Mouse (Mus musculus) midbrain, embryonic 12.5 days (tissue): ENCODE measurements at regions not wholly inside any gene's neighbourhood (a gene's known extent, or its start where the extent isn't known, plus 50 kb on each side); places are given as distances from the start of the nearest gene placed in this dataset.

Source experiments
- ATAC-seq: fragments of 200-750 bp; cut with Nextera tagmentation; 2 replicates; pipeline ENCODE4 v1.8.0; 2017; ENCODE audit warnings: low read depth, moderate TSS enrichment, moderate library complexity; ENCODE audit not compliant: low FRiP score
- H3K27ac ChIP-seq: fragments of 300-500 bp; sonication (generic); replicated peaks from 2 replicates; pipeline ENCODE4 v1.5.1; 2016; ENCODE audit warnings: mild to moderate bottlenecking
- H3K27me3 ChIP-seq: fragments of 300-500 bp; sonication (generic); 2 replicates; pipeline ENCODE4 v1.6.1; 2016; ENCODE audit warnings: mild to moderate bottlenecking
- H3K36me3 ChIP-seq: fragments of 300-500 bp; sonication (generic); 2 replicates; pipeline ENCODE4 v1.6.1; 2016
- H3K4me1 ChIP-seq: fragments of 300-500 bp; sonication (generic); 2 replicates; pipeline ENCODE4 v1.6.1; 2016
- H3K4me2 ChIP-seq: fragments of 300-500 bp; sonication (generic); replicated peaks from 2 replicates; pipeline ENCODE4 v1.6.1; 2016; ENCODE audit warnings: mild to moderate bottlenecking, moderate library complexity
- H3K4me3 ChIP-seq: fragments of 300-500 bp; sonication (generic); 2 replicates; pipeline ENCODE4 v1.5.1; 2016; ENCODE audit warnings: mild to moderate bottlenecking
- H3K9ac ChIP-seq: fragments of 300-500 bp; sonication (generic); replicated peaks from 2 replicates; pipeline ENCODE4 v1.6.1; 2016; ENCODE audit warnings: mild to moderate bottlenecking, moderate library complexity
- H3K9me3 ChIP-seq: fragments of 300-500 bp; sonication (generic); 2 replicates; pipeline ENCODE4 v1.6.1; 2016; ENCODE audit warnings: mild to moderate bottlenecking
- WGBS: fragments of 180-500 bp; shearing (Covaris S2); methylation state at CpG from one replicate; pipeline ENCODE4 v1.1.7; 2016; 5-methylcytosine and 5-hydroxymethylcytosine counted together

DNA sequence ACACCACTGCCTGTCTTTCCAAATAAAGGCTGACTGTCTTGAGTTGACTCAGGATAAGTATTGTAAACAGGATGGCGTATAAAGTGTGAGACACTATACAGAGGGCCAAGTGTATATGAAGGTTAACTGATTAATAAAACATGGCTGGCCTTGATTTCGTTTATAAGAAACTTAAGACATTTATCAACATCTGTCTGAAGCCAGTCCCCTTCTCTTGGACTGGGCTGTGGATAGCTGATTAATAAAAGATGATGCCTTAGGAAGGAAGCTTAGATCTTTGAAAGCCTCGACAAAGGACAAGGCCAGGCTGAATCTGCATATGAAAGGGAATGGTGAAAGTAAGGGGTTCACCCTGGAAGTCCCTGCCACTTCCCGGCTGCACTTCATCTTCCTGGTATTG is 163.0 kb upstream of the Tbx18 start:
- ATAC-seq: peak; percentile 88
- Histone ChIP-seq H3K36me3 (no peaks in the 10 kb centered on the region), H3K4me3 (no peak overlapping the region), H3K9ac (no peak overlapping the region), H3K27me3 (no peaks in the 10 kb centered on the region), H3K4me1 (peaks cover 17% of the 10 kb centered on the region), H3K4me2 (no peak overlapping the region), H3K9me3 (no peaks in the 10 kb centered on the region), H3K27ac (no peak overlapping the region)
- 15% methylated on average over 4 of the region's 4 CpGs for WGBS

DNA sequence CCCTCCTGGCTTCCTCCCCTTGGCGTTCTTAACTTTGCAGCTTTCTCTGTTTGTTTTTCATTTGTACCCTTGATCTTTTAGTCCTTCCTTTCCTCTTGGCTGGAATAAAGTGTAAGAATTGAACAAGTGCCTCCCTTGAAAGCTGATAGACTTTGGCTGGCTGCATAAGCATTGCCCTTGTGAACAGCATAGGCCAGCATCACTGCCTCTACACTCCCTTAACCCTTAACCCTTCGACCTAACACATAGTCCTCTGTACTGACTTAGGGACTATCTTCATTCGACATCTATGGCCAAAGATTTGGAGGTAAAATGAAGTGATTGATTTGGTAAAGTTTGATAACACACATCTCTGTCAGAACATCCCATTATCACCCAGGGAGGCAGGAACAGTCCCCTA is 163.5 kb upstream of the Tbx18 start:
- 43% methylated on average over 3 of the region's 3 CpGs for WGBS
- Histone ChIP-seq H3K36me3 (no peaks in the 10 kb centered on the region), H3K9me3 (no peaks in the 10 kb centered on the region), H3K9ac (no peak overlapping the region), H3K4me2 (no peak overlapping the region), H3K4me3 (no peak overlapping the region), H3K4me1 (peaks cover 17% of the 10 kb centered on the region), H3K27ac (no peak overlapping the region), H3K27me3 (no peaks in the 10 kb centered on the region)
- ATAC-seq: no peak; the same call in 1 of the 2 replicates

DNA sequence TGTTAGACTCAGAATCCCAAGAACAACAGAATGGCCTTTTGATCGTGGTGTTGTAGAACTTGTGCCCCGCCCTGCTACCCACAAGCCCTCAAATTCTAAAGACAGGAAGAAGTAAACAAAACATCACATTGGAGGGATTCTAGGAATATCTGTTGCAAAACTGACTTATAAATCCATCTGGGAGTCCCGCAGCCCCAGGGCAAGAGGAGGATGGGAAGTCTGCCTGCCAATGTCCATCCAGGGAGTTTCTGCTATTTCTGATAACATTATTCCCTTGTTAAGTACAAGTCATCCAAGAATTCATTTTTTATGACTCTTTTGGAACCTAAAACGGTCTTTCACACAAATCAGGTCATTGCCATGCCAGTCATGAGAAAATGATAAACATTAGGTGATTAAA is 164.5 kb upstream of the Tbx18 start:
- no peak overlapping the region for H3K27ac ChIP-seq
- no peaks in the 10 kb centered on the region for H3K27me3 ChIP-seq
- H3K9ac ChIP-seq: no peak overlapping the region
- WGBS: 81% methylated on average over 4 of the region's 4 CpGs
- H3K36me3 ChIP-seq: no peaks in the 10 kb centered on the region
- H3K4me2 ChIP-seq: no peak overlapping the region
- no peak for ATAC-seq
- no peak overlapping the region for H3K4me3 ChIP-seq
- peaks cover 17% of the 10 kb centered on the region for H3K4me1 ChIP-seq
- no peaks in the 10 kb centered on the region for H3K9me3 ChIP-seq

DNA sequence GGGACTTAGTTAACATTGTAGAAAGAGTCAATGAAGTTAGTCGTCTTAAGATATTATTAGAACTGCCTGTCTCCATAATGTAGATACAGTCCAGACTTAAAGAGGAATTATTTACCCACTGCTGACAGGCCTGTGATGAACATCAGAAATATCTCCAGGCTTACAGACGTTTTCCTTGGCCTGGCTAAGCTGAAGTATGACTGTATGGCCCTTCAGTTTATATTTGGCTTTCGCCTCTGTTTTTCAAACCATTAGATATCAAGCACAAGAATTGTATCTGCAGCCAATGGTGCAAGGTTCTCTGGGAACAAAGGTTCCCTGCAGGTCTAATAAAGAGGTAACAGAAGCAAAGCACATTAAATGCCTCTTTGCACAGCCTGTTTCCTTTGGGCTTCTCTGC is 166.3 kb upstream of the Tbx18 start:
- no peak overlapping the region for H3K27ac ChIP-seq
- WGBS: 77% methylated on average over 3 of the region's 3 CpGs
- no peak overlapping the region for H3K9ac ChIP-seq
- H3K27me3 ChIP-seq: no peaks in the 10 kb centered on the region
- H3K36me3 ChIP-seq: no peaks in the 10 kb centered on the region
- no peak overlapping the region for H3K4me3 ChIP-seq
- no peak for ATAC-seq
- no peak overlapping the region for H3K4me2 ChIP-seq
- peaks cover 17% of the 10 kb centered on the region for H3K4me1 ChIP-seq
- H3K9me3 ChIP-seq: no peaks in the 10 kb centered on the region

DNA sequence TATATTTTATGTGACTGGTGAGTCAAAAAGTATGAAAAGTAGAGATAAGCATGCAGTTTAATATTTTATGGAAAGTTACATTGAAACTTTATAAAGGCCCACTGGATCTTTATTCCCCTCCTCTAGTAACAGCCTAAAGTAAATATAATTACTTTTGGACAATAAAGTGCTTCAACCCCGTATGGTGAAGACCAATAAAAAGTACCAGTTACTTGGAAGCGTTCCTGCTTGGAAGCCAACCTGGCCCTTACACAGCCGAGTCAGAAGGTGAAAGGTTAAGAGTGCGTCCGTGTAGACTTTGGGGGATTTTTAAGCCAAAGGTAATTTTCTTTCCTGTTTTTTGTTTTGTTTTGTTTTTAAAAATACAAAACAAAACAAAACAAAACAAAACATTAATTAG is 168.3 kb upstream of the Tbx18 start:
- no peak for ATAC-seq
- Histone ChIP-seq H3K4me3 (no peak overlapping the region), H3K36me3 (no peaks in the 10 kb centered on the region), H3K9me3 (no peaks in the 10 kb centered on the region), H3K4me2 (no peak overlapping the region), H3K9ac (no peak overlapping the region), H3K27ac (no peak overlapping the region), H3K4me1 (peaks cover 10% of the 10 kb centered on the region), H3K27me3 (no peaks in the 10 kb centered on the region)
- 70% methylated on average over 5 of the region's 5 CpGs for WGBS

DNA sequence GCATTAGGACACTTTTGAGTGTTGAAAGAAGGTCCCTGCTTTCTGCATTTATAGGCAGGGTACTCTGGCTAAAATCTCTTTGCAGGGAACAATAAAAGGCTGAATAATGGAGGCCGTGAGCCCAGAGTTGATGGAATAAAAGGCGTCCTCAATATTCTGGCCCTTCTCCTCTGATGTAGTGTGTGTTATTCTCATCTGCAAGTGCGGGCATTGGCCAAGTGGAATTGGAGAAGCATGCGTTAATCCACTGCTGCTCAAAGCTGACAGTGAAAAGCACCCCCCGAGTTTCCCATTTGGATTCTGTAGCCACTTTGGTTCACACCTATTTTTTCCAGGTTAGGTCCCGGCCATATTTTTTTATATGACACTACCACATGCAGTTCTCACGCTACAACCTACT is 168.7 kb upstream of the Tbx18 start:
- ATAC-seq: no peak
- H3K4me1 ChIP-seq: peaks cover 6% of the 10 kb centered on the region
- no peak overlapping the region for H3K9ac ChIP-seq
- H3K27ac ChIP-seq: no peak overlapping the region
- H3K4me3 ChIP-seq: no peak overlapping the region
- WGBS: 65% methylated on average over 7 of the region's 7 CpGs
- H3K36me3 ChIP-seq: no peaks in the 10 kb centered on the region
- H3K27me3 ChIP-seq: no peaks in the 10 kb centered on the region
- no peak overlapping the region for H3K4me2 ChIP-seq
- no peaks in the 10 kb centered on the region for H3K9me3 ChIP-seq

DNA sequence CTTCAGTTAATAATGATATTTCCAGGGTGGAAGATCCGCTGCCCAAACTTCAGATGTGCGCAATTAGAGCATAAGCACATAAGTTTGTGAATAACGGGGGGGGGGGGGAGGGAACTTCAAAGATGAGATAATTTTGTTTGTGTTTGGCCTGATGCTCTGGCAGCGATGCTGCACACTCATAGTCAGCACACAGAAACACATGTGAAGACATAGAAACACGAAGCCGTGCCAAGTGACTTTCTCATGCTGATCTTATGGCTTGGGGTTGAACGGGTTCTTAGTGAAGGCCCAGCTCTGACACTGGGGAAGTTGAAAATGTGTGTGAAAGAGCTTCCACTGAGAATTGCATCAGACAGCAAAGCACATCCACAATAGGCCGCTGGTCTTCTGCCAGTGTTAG is 190.2 kb upstream of the Tbx18 start:
- Histone ChIP-seq H3K4me2 (no peak overlapping the region), H3K27me3 (no peaks in the 10 kb centered on the region), H3K9me3 (no peaks in the 10 kb centered on the region), H3K36me3 (no peaks in the 10 kb centered on the region), H3K4me3 (no peak overlapping the region), H3K4me1 (no peaks in the 10 kb centered on the region), H3K27ac (no peak overlapping the region), H3K9ac (no peak overlapping the region)
- 90% methylated on average over 8 of the region's 8 CpGs for WGBS
- no peak for ATAC-seq

DNA sequence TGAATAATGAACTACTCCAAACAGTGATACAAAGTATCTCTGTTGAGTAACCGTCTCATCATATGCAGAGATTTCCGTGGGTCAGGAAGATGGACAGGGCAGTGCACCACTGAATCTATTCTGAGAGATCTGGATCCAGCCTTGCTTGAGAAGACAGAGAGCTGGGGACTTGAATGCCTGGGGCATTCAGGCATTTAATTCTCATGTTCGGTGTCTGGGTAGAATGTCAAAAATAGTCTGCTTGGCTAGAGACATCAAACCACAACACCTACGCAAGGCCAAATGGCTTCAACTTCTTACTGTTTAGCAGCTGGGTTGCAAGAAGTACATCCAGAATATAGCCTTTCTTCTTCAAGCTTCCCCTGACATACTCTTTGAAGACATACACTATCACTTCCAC is 194.1 kb upstream of the Tbx18 start:
- H3K36me3 ChIP-seq: no peaks in the 10 kb centered on the region
- no peak overlapping the region for H3K4me2 ChIP-seq
- H3K27ac ChIP-seq: no peak overlapping the region
- no peak overlapping the region for H3K4me3 ChIP-seq
- no peak for ATAC-seq
- H3K9me3 ChIP-seq: no peaks in the 10 kb centered on the region
- H3K4me1 ChIP-seq: no peaks in the 10 kb centered on the region
- H3K9ac ChIP-seq: no peak overlapping the region
- WGBS: 91% methylated on average over 4 of the region's 4 CpGs
- no peaks in the 10 kb centered on the region for H3K27me3 ChIP-seq

DNA sequence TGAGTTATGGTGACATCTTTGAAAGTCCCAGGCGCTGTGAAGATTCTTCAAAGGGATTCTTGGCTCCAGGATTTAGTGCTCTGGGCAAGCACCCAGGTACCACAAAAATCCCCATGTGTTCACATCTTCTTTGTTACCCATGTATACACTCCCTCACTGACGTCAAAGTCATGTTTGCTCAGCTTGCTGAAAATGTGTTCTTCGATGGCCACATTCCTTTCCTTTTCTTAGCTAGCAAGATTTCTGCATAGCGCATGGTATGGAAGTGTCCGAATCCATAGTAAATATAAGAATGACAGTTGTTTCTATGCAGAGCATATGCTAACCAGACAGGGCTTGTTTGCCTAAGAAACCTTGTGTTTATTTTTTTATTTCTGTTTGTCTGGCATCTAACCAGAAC is 202.2 kb upstream of the Tbx18 start:
- H3K27ac ChIP-seq: no peak overlapping the region
- no peak overlapping the region for H3K9ac ChIP-seq
- H3K4me3 ChIP-seq: no peak overlapping the region
- no peak overlapping the region for H3K4me2 ChIP-seq
- H3K4me1 ChIP-seq: no peaks in the 10 kb centered on the region
- ATAC-seq: no peak
- no peaks in the 10 kb centered on the region for H3K9me3 ChIP-seq
- H3K36me3 ChIP-seq: no peaks in the 10 kb centered on the region
- WGBS: 88% methylated on average over 5 of the region's 5 CpGs
- H3K27me3 ChIP-seq: no peaks in the 10 kb centered on the region

DNA sequence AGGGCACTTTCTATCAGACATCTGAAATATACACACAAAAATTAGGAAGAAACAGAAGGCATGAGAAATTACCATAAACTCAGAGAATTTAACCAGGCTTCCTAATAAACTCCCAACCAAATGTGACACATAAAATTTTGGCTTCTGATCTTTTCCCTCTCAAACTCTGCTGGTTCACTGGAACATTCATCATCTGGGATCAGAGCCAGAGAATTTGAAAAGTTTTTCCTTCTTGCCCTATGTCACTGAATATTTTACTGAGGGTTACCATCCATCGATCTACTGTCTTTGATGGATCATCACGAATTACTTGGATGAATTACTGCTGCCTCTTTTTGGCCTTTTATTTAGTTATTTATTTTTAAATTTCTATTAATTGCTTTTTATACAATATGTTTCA is 221.4 kb upstream of the Tbx18 start:
- 87% methylated on average over 2 of the region's 2 CpGs for WGBS
- H3K27me3 ChIP-seq: no peaks in the 10 kb centered on the region
- ATAC-seq: no peak
- H3K4me1 ChIP-seq: no peaks in the 10 kb centered on the region
- H3K4me3 ChIP-seq: no peak overlapping the region
- H3K36me3 ChIP-seq: no peaks in the 10 kb centered on the region
- H3K4me2 ChIP-seq: no peak overlapping the region
- no peak overlapping the region for H3K27ac ChIP-seq
- H3K9me3 ChIP-seq: no peaks in the 10 kb centered on the region
- no peak overlapping the region for H3K9ac ChIP-seq

DNA sequence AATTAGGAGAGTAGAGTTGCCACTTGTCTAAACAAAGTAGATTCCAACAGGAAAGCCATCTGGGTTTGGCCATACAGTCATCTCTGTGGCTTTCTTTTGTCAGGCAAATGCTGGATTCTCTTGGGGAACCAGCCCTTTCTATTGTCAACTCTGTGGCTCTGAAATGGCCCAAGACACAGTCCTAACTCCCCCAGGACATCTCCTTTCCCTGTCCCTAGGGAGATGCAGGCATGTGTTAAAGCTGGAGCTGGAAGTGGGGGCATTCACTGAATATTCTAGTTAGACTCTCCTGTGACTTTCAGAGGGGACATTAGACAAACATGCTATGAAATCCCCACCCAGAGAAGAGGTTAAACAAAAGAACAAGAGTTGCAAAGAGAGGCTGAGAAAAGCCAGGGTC is 223.9 kb upstream of the Tbx18 start:
- Histone ChIP-seq H3K27me3 (no peaks in the 10 kb centered on the region), H3K4me3 (no peak overlapping the region), H3K9me3 (no peaks in the 10 kb centered on the region), H3K4me2 (no peak overlapping the region), H3K4me1 (no peaks in the 10 kb centered on the region), H3K36me3 (no peaks in the 10 kb centered on the region), H3K27ac (no peak overlapping the region), H3K9ac (no peak overlapping the region)
- no peak for ATAC-seq

DNA sequence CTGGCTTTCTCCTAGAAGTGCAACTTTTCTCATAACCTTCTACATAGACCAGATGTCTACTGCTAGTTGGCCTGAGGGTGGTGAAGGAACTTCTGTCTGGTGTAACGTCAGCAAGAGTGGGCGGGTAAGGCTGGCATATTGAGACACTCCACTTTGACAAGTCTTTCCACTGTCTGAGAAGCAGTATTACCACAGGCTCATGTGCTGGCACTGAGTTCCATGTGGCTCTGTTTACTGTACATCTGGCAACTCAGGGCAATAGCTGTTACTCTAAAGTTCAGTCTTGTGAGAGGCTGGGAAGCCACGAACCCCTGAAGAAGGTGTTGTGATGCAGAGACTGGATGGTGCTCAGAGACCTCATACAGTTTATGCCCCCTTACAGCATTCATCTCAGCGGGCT is 230.7 kb upstream of the Tbx18 start:
- Histone ChIP-seq H3K4me2 (no peak overlapping the region), H3K27me3 (no peaks in the 10 kb centered on the region), H3K9ac (no peak overlapping the region), H3K9me3 (no peaks in the 10 kb centered on the region; the same call in 1 of the 2 replicates), H3K36me3 (no peaks in the 10 kb centered on the region), H3K4me3 (no peak overlapping the region), H3K27ac (no peak overlapping the region), H3K4me1 (no peaks in the 10 kb centered on the region)
- WGBS: 87% methylated on average over 4 of the region's 4 CpGs
- no peak for ATAC-seq

DNA sequence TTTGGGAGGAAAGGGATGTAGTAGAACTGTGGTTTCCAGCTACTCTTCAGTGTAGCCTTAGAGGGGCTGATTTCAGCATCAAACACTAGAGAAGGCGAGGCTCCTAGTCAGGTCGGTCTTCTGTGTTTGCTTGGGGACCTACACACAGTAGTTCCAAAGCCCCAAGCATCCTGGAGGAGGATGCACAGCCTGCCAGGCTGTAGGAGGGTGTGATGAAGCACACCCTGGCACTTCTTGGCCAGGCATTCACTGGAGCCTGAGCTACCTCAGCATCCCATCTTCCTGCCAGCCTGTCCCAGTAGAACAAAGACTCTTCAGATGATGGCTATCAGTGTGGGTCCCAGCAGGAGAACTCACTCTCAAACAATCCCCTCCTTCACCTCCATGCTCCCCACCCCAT is 233.4 kb upstream of the Tbx18 start:
- Histone ChIP-seq H3K36me3 (no peaks in the 10 kb centered on the region), H3K4me1 (no peaks in the 10 kb centered on the region), H3K27me3 (no peaks in the 10 kb centered on the region), H3K9me3 (no peaks in the 10 kb centered on the region; the same call in 1 of the 2 replicates), H3K27ac (no peak overlapping the region), H3K4me3 (no peak overlapping the region), H3K9ac (no peak overlapping the region), H3K4me2 (no peak overlapping the region)
- WGBS: 83% methylated on average over 2 of the region's 2 CpGs
- ATAC-seq: no peak
